Mouse (Mus musculus) liver (tissue): ENCODE data around the gene Mllt6.

Source experiments
- DNase-seq: peaks from one replicate; pipeline ENCODE4 v3.0.0-alpha.2; 2020; ENCODE audit warnings: mixed read lengths

The Mllt6 gene

GRCm38 (mm10) chr11:97669829-97670228 lies 6.6 kb downstream of the Mllt6 start:
- peak; percentile 41 for DNase-seq

GRCm38 (mm10) chr11:97670234-97671176 lies 7.3 kb downstream of the Mllt6 start:
- DNase-seq: no peak

GRCm38 (mm10) chr11:97671177-97671527 lies 7.9 kb downstream of the Mllt6 start:
- DNase-seq: no peak

- DNase-seq: no peak
Observed at GRCm38 (mm10) chr11:97673148-97673547, 9.9 kb downstream of the Mllt6 start.

- no peak for DNase-seq
Observed at GRCm38 (mm10) chr11:97676050-97676754, 13.0 kb downstream of the Mllt6 start.

GRCm38 (mm10) chr11:97677381-97677780 lies 14.2 kb downstream of the Mllt6 start:
- DNase-seq: no peak

- no peak for DNase-seq
Observed at GRCm38 (mm10) chr11:97677842-97678241, 14.6 kb downstream of the Mllt6 start.

GRCm38 (mm10) chr11:97678301-97678700 lies 15.1 kb downstream of the Mllt6 start:
- DNase-seq: no peak

GRCm38 (mm10) chr11:97680430-97680829 lies 17.2 kb downstream of the Mllt6 start:
- no peak for DNase-seq

- DNase-seq: no peak
Observed at GRCm38 (mm10) chr11:97682504-97683055, 19.4 kb downstream of the Mllt6 start.

GRCm38 (mm10) chr11:97684063-97684680 lies 21.0 kb downstream of the Mllt6 start:
- no peak for DNase-seq

GRCm38 (mm10) chr11:97684766-97685165 lies 21.6 kb downstream of the Mllt6 start:
- DNase-seq: no peak

GRCm38 (mm10) chr11:97685613-97686321 lies 22.6 kb downstream of the Mllt6 start, which contains the start of gene Cisd3:
Gene Cisd3 (plus strand): TSS chr11:97685826.
- peak; percentile 85 for DNase-seq

GRCm38 (mm10) chr11:97686322-97686908 lies 23.2 kb downstream of the Mllt6 start:
- no peak for DNase-seq

- no peak for DNase-seq
Observed at GRCm38 (mm10) chr11:97687061-97687460, 23.8 kb downstream of the Mllt6 start.

- peak; percentile 64 for DNase-seq
Observed at GRCm38 (mm10) chr11:97689861-97690260, 26.6 kb downstream of the Mllt6 start.

GRCm38 (mm10) chr11:97694435-97694834 lies 31.2 kb downstream of the Mllt6 start:
- DNase-seq: no peak

- DNase-seq: no peak
Observed at GRCm38 (mm10) chr11:97694921-97695711, 31.9 kb downstream of the Mllt6 start.

GRCm38 (mm10) chr11:97695712-97696401 lies 32.6 kb downstream of the Mllt6 start:
- DNase-seq: no peak

- no peak for DNase-seq
Observed at GRCm38 (mm10) chr11:97696669-97697068, 33.5 kb downstream of the Mllt6 start.
